Mouse (Mus musculus): ENCODE data around the gene Tssk6. TPM values are rescaled to one million over a fixed set of nuclear protein-coding genes. Genes with fewer than 3 reads are reported as not detected.
A peak's percentile ranks its signal among the peaks of the same experiment; 100 is the strongest.
"Not testable (repeated sequence)": the region's sequence is repeated elsewhere in the genome, so short reads cannot be mapped to it uniquely, and the experiment has no call there.

Gene Tssk6
- total RNA-seq, 2 experiments from 2014 or later: 0.53 to 0.66 TPM

DNA sequence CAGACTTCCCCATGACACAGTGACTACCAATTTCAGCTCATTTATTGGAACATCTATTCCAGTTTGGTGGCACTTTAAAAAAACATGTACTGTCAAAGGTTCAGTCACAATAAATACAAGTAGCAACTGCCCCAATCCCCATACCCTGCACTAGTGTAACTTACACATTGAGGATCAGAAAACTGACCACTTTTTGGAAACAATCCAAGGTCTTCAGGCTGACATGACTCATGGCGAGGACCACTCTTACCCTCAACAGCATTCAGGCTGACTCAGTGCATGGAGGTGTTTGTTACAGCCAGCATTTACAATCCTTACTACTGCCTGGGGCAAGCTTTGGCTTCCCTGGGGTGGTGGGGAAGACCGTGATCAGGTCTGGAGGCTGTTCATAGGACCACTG, 5.1 kb downstream of the Tssk6 start:
- intact Hi-C loops (cut with DNase I): no loop called here
- no peak for DNase-seq (ENCODE audit: low spot score in 2 of 2)

DNA sequence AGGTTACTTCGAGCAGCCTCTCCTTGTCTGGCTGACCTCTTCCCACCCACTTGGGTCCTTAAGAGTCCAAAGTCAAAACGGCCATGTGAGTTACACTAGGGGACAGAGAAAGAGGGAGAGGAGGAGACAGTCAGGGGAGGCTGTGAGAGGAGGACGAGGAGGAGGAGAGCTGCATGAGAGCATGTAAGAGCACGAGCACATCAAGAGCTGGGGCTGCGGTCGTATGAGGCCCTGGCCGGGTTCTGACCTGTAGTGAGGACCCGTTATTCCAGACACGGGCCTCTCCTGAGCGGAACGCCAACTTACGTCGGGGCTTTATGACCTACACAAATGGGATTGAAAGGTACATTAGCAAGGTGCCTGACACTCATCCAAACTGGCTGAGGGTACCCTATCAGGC, 9.9 kb downstream of the Tssk6 start:
- intact Hi-C loops (cut with DNase I): no loop called here

DNA sequence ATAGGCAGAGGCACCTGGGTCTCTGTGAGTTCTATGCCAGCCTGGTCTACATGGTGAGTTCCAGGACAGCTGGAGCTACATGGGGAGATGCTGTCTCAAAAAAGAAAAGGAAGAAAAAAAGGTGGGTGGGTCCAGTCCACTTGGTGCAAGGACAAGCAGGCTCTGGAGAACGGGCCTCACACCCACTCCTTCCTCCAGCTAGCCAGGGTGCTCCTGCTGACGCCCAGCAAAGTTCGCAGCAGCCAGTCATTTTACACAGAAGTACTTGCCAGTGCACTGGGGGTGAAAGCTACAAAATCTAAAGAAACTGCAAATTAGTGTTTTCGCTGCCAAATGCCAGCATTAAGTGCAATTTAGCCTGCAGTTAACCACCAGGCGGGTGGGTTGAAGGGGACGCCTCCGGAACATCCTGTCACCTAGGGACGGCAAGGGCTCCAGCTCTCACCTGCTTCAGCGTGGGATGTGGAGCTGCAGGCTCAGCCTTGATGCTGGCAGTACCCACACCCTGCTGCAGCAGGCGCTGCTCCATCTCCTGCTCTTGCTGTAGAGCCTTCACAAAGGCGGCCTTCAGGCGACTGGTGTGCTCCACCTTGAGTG, 10.6 kb downstream of the Tssk6 start:
- DNase-seq (ENCODE audit: low spot score in 2 of 2): peak; percentile 26 to 71
- intact Hi-C loops (cut with DNase I): no loop called here

More for the DNA sequence above, 9.9 kb downstream of the Tssk6 start:
- no peak for DNase-seq (ENCODE audit: low spot score in 2 of 2)

DNA sequence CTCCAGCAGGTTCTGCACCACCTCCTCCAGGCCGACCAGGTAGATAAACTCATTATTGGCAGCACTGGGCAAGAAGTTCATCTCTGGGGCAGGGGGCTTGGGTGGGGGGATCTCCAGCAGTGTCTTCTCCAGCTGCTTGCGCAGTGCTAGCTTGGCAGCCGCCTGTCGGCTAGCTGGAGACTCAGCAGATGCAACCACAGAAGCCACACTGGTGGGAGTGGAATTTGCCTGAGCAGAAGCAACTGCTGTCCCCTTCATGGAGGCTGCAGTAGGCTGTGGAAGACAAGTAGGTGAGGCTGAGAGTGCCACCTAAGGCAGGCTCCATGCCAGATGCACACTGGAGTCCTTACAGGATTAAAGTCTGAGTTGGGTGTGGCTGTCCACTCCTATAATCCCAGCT, 12.5 kb downstream of the Tssk6 start:
- DNase-seq (ENCODE audit: low spot score in 2 of 2): no peak
- intact Hi-C loops (cut with DNase I): no loop called here

DNA sequence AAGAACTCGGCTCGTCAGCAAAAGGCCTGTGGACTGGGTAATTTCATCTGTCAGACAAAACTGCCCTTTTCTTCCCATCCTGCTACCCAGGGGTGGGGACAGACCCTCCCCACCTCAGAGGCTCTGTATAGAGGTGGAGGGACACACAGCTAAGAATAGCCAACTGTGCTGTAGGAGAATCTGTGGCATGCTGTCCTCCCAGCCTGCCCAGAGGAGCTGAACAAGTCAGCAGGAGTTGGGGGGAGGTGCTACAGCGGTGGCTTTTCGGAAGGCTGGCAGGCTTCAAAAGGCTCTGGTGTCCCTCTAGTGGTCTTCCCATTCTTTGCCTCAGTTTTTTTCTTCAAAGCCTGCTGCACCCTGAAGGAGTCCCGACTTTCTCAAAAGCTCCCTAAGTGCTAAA, 13.8 kb downstream of the Tssk6 start:
- peak; percentile 40 to 72 for DNase-seq (ENCODE audit: low spot score in 2 of 2)
- intact Hi-C loops (cut with DNase I): no loop called here

DNA sequence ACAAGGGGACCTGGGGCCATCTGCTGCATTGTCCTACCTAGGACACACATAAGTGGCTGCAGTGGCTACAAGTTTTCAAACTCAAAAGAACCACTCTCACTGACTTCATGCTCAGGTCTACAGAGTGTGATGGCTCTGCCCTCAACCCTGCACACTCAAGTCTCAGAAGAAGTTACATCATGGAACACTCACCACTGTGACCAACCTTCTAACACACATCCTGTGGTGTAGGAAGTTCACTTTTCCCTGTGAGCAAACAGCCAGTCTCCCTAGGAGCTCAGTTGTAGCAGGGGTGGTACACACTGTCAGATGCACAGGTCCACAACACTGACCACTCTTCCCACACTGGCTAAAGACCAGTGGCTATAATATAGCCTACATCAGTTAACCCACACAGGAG, 16.5 kb downstream of the Tssk6 start:
- intact Hi-C loops (cut with DNase I): loop anchor here (2.0 kb wide), 2 partner anchors 42 to 248 kb away; no protein-coding TSS in a partner anchor
- DNase-seq (ENCODE audit: low spot score in 2 of 2): no peak

DNA sequence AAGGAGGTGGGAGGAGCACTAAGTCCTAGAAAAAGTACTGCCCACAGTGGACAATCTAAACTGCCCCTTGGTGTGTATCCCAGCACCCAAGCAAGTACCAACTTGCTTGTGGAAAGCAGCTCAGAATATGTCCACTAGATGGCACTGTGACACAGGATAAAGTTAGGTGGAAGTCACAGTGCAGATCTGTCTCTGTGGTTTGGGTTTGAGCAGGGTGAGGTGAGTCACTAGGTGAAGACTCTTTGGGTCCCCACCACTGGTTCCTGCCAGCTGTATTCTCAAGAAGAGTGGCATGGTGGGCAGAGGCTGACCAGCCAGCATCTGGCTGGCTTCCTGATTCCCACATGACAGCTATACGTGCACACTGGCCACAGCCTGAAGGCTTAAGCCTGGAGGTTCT, 17.0 kb downstream of the Tssk6 start:
- DNase-seq (ENCODE audit: low spot score in 2 of 2): peak; percentile 83 to 88
- intact Hi-C loops (cut with DNase I): loop anchor here (1.0 to 2.0 kb wide), 3 partner anchors 42 to 248 kb away; no protein-coding TSS in a partner anchor

DNA sequence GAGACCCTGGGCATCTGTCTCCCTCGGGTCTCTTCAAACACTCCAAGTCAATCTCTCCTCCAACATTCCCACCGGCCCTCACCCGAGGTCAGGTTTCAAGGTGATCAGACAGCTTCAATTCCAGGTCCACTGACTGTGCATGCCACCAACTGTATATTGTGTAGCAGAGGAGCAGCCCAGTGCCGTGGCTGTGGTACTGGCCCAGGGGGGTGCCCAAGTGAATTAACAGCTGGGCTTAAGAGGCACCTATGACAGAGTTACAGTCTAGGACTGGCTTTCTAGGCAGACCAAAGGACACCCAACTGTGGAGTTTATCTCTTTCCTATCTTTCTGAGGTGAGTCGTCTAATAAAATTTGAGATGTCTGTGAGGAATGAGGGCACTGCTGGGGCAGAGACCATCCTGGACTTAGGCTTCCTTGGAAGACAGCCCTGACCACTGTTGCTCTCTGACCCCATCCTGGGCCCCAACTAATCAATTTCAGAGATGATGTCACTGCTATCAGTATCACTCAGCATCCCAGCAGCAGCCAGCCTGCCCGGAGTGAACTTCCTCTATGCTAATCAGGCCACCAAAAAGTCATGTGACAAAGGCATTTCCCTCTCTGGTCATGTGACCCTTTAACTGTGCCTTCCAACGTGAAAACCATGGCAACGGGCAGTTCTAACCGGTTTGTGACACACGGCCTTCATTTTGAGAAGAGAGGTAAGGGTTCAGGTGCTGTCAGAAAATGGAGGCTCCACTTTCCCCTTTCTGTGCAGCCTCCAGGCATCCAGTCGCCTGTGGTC, 18.1 kb downstream of the Tssk6 start:
- intact Hi-C loops (cut with DNase I): loop anchor here (1.0 to 2.0 kb wide), 3 partner anchors 43 to 247 kb away; no protein-coding TSS in a partner anchor

DNA sequence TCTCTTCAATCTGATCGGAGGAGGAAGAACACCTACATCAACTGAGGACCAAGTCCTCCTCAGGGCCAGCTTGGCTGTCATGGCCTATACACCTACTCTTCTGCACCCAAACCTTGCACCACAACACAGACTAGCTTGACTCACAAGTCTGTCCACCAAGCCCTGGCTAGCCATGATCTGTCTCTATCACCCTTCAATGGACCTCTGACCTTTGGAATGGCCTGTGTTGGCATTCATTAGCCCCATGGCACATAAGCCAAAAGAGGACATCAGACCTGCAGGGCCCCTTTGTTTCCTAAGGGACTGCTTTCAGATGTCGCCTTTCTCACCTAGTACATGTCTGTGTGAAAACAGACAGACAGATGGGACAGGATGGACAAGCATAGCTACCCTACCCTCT, 19.2 kb downstream of the Tssk6 start:
- intact Hi-C loops (cut with DNase I): no loop called here
- no peak for DNase-seq (ENCODE audit: low spot score in 2 of 2)

More for the DNA sequence above, 18.1 kb downstream of the Tssk6 start:
- peak in 1 of 2 experiments; percentile 42 for DNase-seq (ENCODE audit: low spot score in 2 of 2)

DNA sequence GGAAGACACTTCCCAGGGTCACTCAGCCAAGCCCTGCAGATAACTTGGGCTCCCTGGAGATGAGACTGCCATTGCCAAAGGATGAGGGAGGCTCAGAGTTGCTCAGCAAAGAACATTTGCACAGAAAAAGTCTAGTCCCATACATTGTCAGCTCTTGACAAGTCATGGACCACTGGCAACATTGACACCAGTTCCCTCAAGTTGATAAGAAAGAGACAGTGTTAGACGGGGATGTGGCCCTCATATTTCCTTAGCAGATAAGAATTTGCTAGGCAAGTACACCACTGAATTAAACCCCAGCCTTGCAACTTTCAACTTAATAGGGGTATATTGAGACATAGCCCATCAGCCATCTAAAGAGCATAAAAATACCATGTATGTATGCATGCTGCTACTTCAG, 22.0 kb downstream of the Tssk6 start:
- DNase-seq (ENCODE audit: low spot score in 2 of 2): no peak
- intact Hi-C loops (cut with DNase I): no loop called here

DNA sequence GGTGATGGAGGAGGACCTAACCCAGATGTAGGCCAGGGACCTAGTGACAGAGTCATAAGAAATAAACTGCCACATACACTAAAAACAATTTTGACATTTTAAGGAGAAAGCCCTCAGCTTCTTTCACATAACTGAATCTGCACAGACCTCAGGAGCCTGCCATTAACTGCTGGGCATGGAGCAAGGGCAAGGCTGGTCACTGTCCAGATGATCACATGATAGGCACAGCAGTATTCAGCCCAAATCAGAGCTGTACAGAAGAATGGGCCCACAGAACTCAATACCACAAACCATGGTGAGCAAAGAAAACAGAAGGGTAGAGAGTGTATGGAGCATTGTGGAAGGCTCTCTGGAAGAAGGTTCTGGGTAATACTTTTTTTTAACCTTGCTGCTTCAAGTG, 24.9 kb downstream of the Tssk6 start:
- intact Hi-C loops (cut with DNase I): no loop called here
- no peak for DNase-seq (ENCODE audit: low spot score in 2 of 2)

DNA sequence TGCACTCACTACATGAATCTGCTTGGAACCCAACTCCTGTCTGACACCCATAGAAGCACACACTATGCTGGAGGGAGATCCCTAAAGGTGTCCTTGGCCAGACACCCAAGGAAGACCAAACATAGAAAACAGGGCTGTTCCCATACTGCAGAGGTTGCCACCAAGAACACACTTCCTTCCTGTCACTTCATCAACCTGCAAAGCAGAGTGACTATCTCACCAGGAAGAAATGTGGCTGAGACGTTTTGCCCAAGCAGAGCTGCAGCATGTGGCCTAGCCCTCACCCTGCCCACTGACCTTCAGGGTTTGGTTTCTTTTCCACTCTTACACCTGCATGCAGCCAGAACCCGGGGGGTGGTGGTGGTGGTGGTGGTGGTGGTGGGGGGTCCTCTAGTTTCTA, 31.8 kb downstream of the Tssk6 start:
- intact Hi-C loops (cut with DNase I): no loop called here
- no peak for DNase-seq (ENCODE audit: low spot score in 2 of 2)

DNA sequence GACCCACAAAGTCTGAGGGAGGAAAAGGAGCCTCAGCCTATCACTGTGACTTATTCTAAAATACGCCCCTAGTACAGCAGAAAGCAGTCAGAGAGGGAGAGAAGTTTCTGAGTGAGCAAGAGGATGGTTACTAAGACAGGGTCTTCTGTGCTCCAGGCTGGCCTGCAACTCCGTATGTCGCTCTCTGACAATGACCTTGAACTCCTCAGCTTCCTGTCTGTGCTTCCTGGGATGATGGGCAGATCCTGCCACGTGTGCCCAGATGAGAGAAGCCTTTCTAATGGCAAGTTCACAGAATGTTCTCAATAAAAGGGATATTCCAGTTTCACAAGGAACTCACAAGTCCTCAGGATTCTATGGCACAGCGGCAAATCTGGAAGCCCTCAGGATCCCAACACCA, 32.6 kb downstream of the Tssk6 start:
- intact Hi-C loops (cut with DNase I): no loop called here
- no peak for DNase-seq (ENCODE audit: low spot score in 2 of 2)

DNA sequence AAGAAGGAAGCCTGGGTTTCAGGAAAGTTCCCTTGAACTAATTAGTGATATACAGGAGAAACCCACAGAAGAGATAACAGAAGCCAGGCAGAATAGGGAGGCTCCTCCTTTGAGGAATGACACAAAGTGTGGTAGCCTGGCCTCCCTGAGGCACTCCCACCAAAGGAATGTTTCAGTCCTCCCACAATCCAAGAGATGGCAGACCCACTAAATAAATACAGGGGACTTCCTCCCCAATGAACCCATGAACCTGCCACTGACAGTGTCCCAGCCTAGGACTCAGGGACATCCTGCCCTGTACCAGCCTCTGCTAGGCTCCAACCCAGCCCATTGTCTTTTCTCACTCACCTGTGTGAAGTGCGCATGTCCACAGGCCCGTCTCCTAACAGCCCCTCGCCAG, 33.4 kb downstream of the Tssk6 start:
- DNase-seq (ENCODE audit: low spot score in 2 of 2): no peak
- intact Hi-C loops (cut with DNase I): no loop called here

DNA sequence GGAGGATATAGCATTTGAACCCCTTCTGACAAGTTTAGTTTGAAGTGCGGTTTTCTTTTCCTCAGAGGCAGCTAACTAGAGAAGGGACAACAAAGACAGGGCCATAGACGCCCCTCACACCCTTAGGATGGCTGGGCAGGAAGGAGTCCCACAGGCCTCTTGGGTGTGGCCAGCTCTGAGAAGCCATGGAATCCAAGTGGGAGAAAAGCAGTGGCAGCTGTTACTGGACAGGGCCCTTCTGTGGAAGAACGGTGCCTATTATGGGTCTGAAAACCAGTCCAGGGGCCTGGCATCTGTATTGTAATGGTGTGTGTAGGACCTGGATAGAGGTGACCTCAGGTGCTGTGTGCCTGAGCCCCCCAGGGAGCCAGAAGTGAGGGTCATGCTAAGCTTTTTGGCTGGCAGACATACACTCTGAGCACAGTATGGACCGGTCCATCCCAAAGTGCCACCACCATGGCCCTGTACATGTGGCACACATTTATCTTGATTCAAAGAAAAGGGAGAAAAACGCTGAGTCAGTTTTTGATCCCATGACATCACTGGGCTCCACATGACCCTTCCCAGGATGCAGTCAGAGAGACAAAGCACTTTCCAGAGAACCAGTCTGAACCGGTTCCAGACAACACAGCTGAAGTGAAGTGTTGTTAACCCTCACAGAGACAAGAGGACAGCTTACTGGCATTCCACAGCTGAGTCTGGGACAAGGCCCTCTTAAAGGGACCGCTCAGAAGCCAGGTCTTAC, 34.2 kb downstream of the Tssk6 start:
- intact Hi-C loops (cut with DNase I): no loop called here
- DNase-seq (ENCODE audit: low spot score in 2 of 2): peak in 1 of 2 experiments; percentile 18

DNA sequence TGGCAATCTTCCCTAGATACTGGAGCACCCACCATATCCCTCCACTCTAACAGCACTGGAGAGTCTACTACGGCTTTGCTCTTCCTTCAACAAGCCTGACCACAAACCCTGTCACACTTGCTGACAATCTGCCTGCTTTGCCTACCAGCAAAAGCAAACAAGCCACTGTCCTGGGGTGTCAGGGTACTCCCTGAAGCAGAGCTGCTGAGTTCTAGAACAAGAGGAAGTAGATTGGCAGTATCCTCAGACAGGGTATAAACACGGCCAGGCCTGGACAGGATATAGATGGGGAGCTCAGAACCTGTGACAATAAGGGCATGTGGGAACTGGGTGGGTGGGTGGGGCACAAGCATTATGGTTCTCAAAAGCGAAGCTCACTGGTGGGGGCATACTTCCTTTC, 35.5 kb downstream of the Tssk6 start:
- no peak for DNase-seq (ENCODE audit: low spot score in 2 of 2)
- intact Hi-C loops (cut with DNase I): no loop called here

DNA sequence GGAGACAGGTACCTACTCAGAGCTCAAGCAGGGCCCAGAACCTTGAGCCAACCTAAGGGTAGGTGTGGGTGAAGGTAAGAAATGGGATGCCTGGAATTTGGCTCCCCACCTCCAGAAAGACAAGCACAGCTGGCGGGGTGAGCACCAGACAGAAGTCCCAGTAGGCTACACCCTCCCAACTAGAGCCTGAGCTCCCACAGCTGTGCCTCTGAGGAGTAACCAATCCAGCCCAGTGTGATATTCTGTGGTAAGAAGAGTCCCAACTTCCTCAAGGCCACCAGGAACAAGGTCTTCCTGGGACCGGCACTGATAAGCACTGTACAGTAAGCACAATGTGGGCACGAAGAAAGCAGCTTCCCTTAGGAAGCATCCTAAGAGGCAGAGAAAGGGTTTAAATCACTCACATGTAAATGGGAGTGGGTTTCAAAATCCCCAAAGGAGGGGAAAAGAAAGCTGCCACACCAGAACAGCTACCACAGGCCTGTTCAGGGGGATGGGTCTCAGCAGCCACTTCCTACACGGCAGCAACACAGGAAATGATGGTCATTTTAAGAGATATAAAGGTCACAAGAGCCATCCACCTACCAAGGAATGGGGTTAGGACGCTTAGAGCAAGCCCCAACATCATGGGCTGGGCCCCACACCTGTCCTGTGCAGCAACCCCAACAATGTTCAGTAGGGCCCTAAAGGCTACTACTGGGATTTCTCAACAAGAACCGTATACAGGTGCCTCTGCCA, 36.4 kb downstream of the Tssk6 start:
- intact Hi-C loops (cut with DNase I): no loop called here
- DNase-seq (ENCODE audit: low spot score in 2 of 2): no peak

DNA sequence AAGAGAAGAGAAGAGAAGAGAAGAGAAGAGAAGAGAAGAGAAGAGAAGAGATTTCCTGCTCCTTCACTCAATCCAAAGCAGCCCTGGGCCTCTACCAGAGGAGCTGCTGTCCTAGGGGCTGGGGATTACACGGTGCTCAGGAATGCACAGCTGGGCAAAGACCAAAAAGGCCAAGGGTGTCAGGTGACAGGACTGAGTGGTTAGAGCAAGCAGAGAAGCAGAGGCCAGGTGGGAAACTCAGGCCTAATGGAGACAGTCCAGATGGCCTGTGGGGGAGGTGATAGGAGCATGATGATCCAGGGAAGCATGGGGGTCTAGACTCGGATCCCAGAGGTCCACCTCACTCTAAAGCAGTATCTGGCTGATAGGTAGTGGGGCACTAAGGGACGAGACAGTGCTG, 37.6 kb downstream of the Tssk6 start:
- intact Hi-C loops (cut with DNase I): no loop called here
- DNase-seq (ENCODE audit: low spot score in 2 of 2): no peak

DNA sequence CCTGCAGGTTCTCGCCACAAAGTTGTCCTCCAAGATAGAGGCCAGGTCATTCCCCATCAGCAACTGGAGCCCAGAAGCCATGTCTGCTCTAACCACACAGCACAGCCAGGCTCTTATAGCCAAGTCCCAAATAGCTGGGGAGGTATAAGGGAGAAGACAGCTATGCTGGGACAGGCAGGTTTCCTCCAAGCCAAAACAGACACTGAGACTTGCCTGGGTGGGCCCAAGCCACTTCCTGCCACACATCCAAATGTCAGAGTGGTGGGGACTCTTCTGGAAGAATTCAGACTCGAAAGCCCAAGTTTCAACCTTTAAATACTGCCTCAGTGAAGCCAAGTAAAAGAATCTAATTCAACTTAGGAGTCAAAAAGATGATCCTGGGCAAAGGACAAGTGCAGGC, 38.4 kb downstream of the Tssk6 start:
- intact Hi-C loops (cut with DNase I): no loop called here
- DNase-seq (ENCODE audit: low spot score in 2 of 2): no peak

DNA sequence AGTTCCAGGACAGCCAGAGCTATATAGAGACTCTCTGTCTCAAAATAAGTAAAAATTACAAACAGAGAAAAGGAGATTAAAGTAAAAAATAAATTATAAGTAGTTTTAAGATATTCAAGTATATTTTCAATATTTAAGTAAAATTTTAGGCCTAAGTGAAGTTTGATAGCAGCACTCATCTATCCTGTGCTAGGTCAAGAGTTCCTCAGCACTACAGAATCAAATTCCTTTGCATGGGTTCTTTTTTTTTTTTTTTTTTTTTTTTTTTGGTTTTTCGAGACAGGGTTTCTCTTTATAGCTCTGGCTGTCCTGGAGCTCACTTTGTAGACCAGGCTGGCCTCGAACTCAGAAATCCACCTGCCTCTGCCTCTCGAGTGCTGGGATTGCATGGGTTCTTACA, 40.5 kb downstream of the Tssk6 start:
- intact Hi-C loops (cut with DNase I); DNase-seq (ENCODE audit: low spot score in 2 of 2): not testable (repeated sequence)

Data from left cerebral cortex, postnatal 25 days (tissue).